Mouse (Mus musculus) layer of hippocampus, adult 8-10 months (tissue): ENCODE measurements at regions not wholly inside any gene's neighbourhood (a gene's known extent, or its start where the extent isn't known, plus 50 kb on each side); places are given as distances from the start of the nearest gene placed in this dataset.

Source experiments
- DNase-seq, 2 experiments: peaks; one replicate each; pipeline ENCODE4 v3.0.0; 2022; ENCODE audit warnings: low spot score in 2 of 2
- microRNA-seq, 2 experiments: library from miRNA; unstranded; fragments of <30 nt; microRNA quantifications; one replicate each; pipeline ENCODE4 v1.2.0; 2022

GRCm38 (mm10) chr3:34860877-34861649 lies 210.9 kb downstream of the Sox2 start:
- DNase-seq = no peak

- no peak for DNase-seq
Observed at GRCm38 (mm10) chr3:34868698-34869409, 218.6 kb downstream of the Sox2 start.

GRCm38 (mm10) chr3:34869911-34870310 lies 219.7 kb downstream of the Sox2 start:
- no peak for DNase-seq

- DNase-seq = no peak
Observed at GRCm38 (mm10) chr3:34885137-34885536, 234.9 kb downstream of the Sox2 start.

GRCm38 (mm10) chr3:34893381-34893780 lies 243.2 kb downstream of the Sox2 start:
- DNase-seq = no peak

GRCm38 (mm10) chr3:34903106-34903505 lies 252.9 kb downstream of the Sox2 start:
- no peak for DNase-seq

- DNase-seq = no peak
Observed at GRCm38 (mm10) chr3:34908489-34908888, 258.3 kb downstream of the Sox2 start.

GRCm38 (mm10) chr3:34909350-34909749 lies 259.1 kb downstream of the Sox2 start:
- no peak for DNase-seq

GRCm38 (mm10) chr3:34918326-34918932 lies 268.2 kb downstream of the Sox2 start:
- no peak for DNase-seq

GRCm38 (mm10) chr3:34920497-34920896 lies 270.3 kb downstream of the Sox2 start:
- no peak for DNase-seq

- no peak for DNase-seq
Observed at GRCm38 (mm10) chr3:34949867-34950266, 299.7 kb downstream of the Sox2 start.

GRCm38 (mm10) chr3:34956183-34956582 lies 306.0 kb downstream of the Sox2 start:
- DNase-seq = no peak

- DNase-seq = no peak
Observed at GRCm38 (mm10) chr3:34959044-34959521, 308.9 kb downstream of the Sox2 start.

- DNase-seq = no peak
Observed at GRCm38 (mm10) chr3:34966442-34966841, 316.2 kb downstream of the Sox2 start.

GRCm38 (mm10) chr3:34967911-34968310 lies 317.7 kb downstream of the Sox2 start:
- no peak for DNase-seq

GRCm38 (mm10) chr3:34971536-34971935 lies 321.3 kb downstream of the Sox2 start:
- DNase-seq = peak in 1 of 2 experiments; percentile 9

- DNase-seq = no peak
Observed at GRCm38 (mm10) chr3:34974371-34974770, 324.2 kb downstream of the Sox2 start.

Small RNA genes lying in the stretch of these regions (microRNA-seq; reads per million reads assigned to microRNA genes)
- gene Mir6378 = 0 reads per million in 2 experiments
